Mouse (Mus musculus) embryonic facial prominence, embryonic 11.5 days (tissue): Measurements from ENCODE around the gene Trim46. TPM values are rescaled to one million over a fixed set of nuclear protein-coding genes. Genes with fewer than 3 reads are reported as not detected.
A peak's percentile ranks its signal among the peaks of the same experiment; 100 is the strongest.

Experiments
- ATAC-seq: fragments of 200-750 bp; cut with Nextera tagmentation; replicated peaks from 2 replicates; pipeline ENCODE4 v1.8.0; 2017; ENCODE audit warnings: low read depth; ENCODE audit not compliant: insufficient number of reproducible peaks, low FRiP score, low TSS enrichment
- DNase-seq: peaks from one replicate; pipeline ENCODE4 v3.0.0-alpha.2; 2015; ENCODE audit warnings: low spot score
- H3K27ac ChIP-seq: fragments of 300-500 bp; sonication (generic); replicated peaks from 2 replicates; pipeline ENCODE4 v1.5.1; 2014; ENCODE audit warnings: mild to moderate bottlenecking, low read depth, low read length, control low read depth
- H3K27me3 ChIP-seq: fragments of 300-500 bp; sonication (generic); 2 replicates; pipeline ENCODE4 v1.6.1; 2014; ENCODE audit warnings: mild to moderate bottlenecking, low read length, moderate library complexity, mixed read lengths; ENCODE audit not compliant: control insufficient read depth, insufficient read depth
- H3K36me3 ChIP-seq: fragments of 300-500 bp; sonication (generic); replicated peaks from 2 replicates; pipeline ENCODE4 v1.6.1; 2014; ENCODE audit warnings: low read depth, mild to moderate bottlenecking, low read length, moderate library complexity, mixed read lengths; ENCODE audit not compliant: control insufficient read depth, insufficient read depth
- H3K4me1 ChIP-seq: fragments of 300-500 bp; sonication (generic); 2 replicates; pipeline ENCODE4 v1.6.1; 2014; ENCODE audit warnings: low read length, mixed read lengths; ENCODE audit not compliant: control insufficient read depth, insufficient read depth
- H3K4me2 ChIP-seq: fragments of 300-500 bp; sonication (generic); 2 replicates; pipeline ENCODE4 v1.6.1; 2014; ENCODE audit warnings: low read depth, mild to moderate bottlenecking, control low read depth, low read length, moderate library complexity
- H3K4me3 ChIP-seq: fragments of 300-500 bp; sonication (generic); 2 replicates; pipeline ENCODE4 v1.5.1; 2014; ENCODE audit warnings: low read depth, low read length, control low read depth
- H3K9ac ChIP-seq: fragments of 300-500 bp; sonication (generic); replicated peaks from 2 replicates; pipeline ENCODE4 v1.6.1; 2014; ENCODE audit warnings: mild to moderate bottlenecking, control low read depth, low read length
- H3K9me3 ChIP-seq: fragments of 300-500 bp; sonication (generic); replicated peaks from 2 replicates; pipeline ENCODE4 v1.6.1; 2016; ENCODE audit warnings: mild to moderate bottlenecking, low read length, inconsistent platforms, mixed read lengths; ENCODE audit not compliant: control insufficient read depth
- WGBS: fragments of 180-500 bp; shearing (Covaris S2); extraction: QIAGEN DNeasy Blood & Tissue Kit; methylation state at CpG from one replicate; pipeline ENCODE4 v1.1.7; 2014; 5-methylcytosine and 5-hydroxymethylcytosine counted together
- polyA plus RNA-seq: library from polyadenylated mRNA; unstranded; fragments of >200 nt; fragmentation: Nextera tagmentation; extraction: Ambion mirVana; gene quantifications from 2 replicates; pipeline ENCODE4 v1.2.1, GENCODE M21; 2014

Gene Trim46
- polyA plus RNA-seq, 1 experiment from 2014 or later: 3.0 TPM

- Histone ChIP-seq H3K4me1 (peaks cover 3% of the 10 kb centered on the region), H3K4me2 (peak within 1 kb of the TSS; percentile 58), H3K9ac (peak within 1 kb of the TSS; percentile 71), H3K36me3 (no peaks in the 10 kb centered on the region; the same call in 1 of the 2 replicates), H3K4me3 (peak within 1 kb of the TSS; percentile 70), H3K9me3 (no peaks in the 10 kb centered on the region), H3K27me3 (no peaks in the 10 kb centered on the region), H3K27ac (peak within 1 kb of the TSS; percentile 85)
- WGBS: under 1% methylated on average over 14 of the region's 19 CpGs
- DNase-seq: peak; percentile 71
- ATAC-seq: no peak
These were observed 31.3 kb downstream of the Trim46 start, which contains the start of gene Thbs3 for GRCm38 (mm10) chr3:89214681-89215411. Gene Thbs3 (plus strand): TSS chr3:89215180.

GRCm38 (mm10) chr3:89213803-89214530 lies 32.1 kb downstream of the Trim46 start:
- peak overlapping the region; percentile 71 for H3K9ac ChIP-seq
- H3K4me2 ChIP-seq: peak overlapping the region; percentile 58
- peak overlapping the region; percentile 70 for H3K4me3 ChIP-seq
- no peaks in the 10 kb centered on the region for H3K36me3 ChIP-seq
- H3K4me1 ChIP-seq: peaks cover 3% of the 10 kb centered on the region
- DNase-seq (peak; percentile 98), ATAC-seq (peak; percentile 85)
- no peaks in the 10 kb centered on the region for H3K27me3 ChIP-seq
- no peaks in the 10 kb centered on the region for H3K9me3 ChIP-seq
- H3K27ac ChIP-seq: peak overlapping the region; percentile 85
- under 1% methylated on average over 67 of the region's 69 CpGs for WGBS

- WGBS: 81% methylated on average over 7 of the region's 7 CpGs
- Histone ChIP-seq H3K9me3 (no peaks in the 10 kb centered on the region), H3K27ac (no peak overlapping the region), H3K4me3 (no peak overlapping the region), H3K36me3 (peaks cover 6% of the 10 kb centered on the region), H3K4me2 (no peak overlapping the region), H3K27me3 (no peaks in the 10 kb centered on the region), H3K4me1 (peaks cover 3% of the 10 kb centered on the region; the same call in 1 of the 2 replicates), H3K9ac (no peak overlapping the region)
- ATAC-seq: no peak
- DNase-seq: no peak
These were observed 35.4 kb downstream of the Trim46 start for GRCm38 (mm10) chr3:89210731-89211130.

GRCm38 (mm10) chr3:89210162-89210561 lies 35.9 kb downstream of the Trim46 start:
- Histone ChIP-seq H3K9me3 (no peaks in the 10 kb centered on the region), H3K4me3 (no peak overlapping the region), H3K27ac (no peak overlapping the region), H3K4me1 (no peaks in the 10 kb centered on the region), H3K9ac (no peak overlapping the region), H3K36me3 (peaks cover 6% of the 10 kb centered on the region), H3K4me2 (no peak overlapping the region), H3K27me3 (no peaks in the 10 kb centered on the region)
- 89% methylated on average over 13 of the region's 13 CpGs for WGBS
- ATAC-seq (no peak), DNase-seq (no peak)

GRCm38 (mm10) chr3:89209731-89210130 lies 36.4 kb downstream of the Trim46 start:
- no peaks in the 10 kb centered on the region for H3K9me3 ChIP-seq
- peaks cover 6% of the 10 kb centered on the region for H3K36me3 ChIP-seq
- WGBS: 92% methylated on average over 7 of the region's 7 CpGs
- no peak overlapping the region for H3K27ac ChIP-seq
- DNase-seq (no peak), ATAC-seq (no peak)
- no peak overlapping the region for H3K4me2 ChIP-seq
- H3K27me3 ChIP-seq: no peaks in the 10 kb centered on the region
- no peak overlapping the region for H3K4me3 ChIP-seq
- H3K4me1 ChIP-seq: no peaks in the 10 kb centered on the region
- H3K9ac ChIP-seq: no peak overlapping the region

- no peaks in the 10 kb centered on the region for H3K9me3 ChIP-seq
- no peak overlapping the region for H3K4me2 ChIP-seq
- ATAC-seq (no peak), DNase-seq (no peak)
- no peak overlapping the region for H3K27ac ChIP-seq
- no peak overlapping the region for H3K4me3 ChIP-seq
- no peak overlapping the region for H3K9ac ChIP-seq
- H3K27me3 ChIP-seq: no peaks in the 10 kb centered on the region
- no peaks in the 10 kb centered on the region for H3K4me1 ChIP-seq
- H3K36me3 ChIP-seq: peaks cover 6% of the 10 kb centered on the region
- 84% methylated on average over 6 of the region's 6 CpGs for WGBS
These were observed 37.4 kb downstream of the Trim46 start for GRCm38 (mm10) chr3:89208736-89209135.

- no peaks in the 10 kb centered on the region for H3K4me1 ChIP-seq
- no peak for ATAC-seq
- no peak overlapping the region for H3K9ac ChIP-seq
- no peak overlapping the region for H3K4me2 ChIP-seq
- 92% methylated on average over 13 of the region's 13 CpGs for WGBS
- peaks cover 6% of the 10 kb centered on the region for H3K36me3 ChIP-seq
- no peak for DNase-seq
- no peaks in the 10 kb centered on the region for H3K9me3 ChIP-seq
- no peaks in the 10 kb centered on the region for H3K27me3 ChIP-seq
- H3K27ac ChIP-seq: no peak overlapping the region
- no peak overlapping the region for H3K4me3 ChIP-seq
These were observed 37.9 kb downstream of the Trim46 start for GRCm38 (mm10) chr3:89208075-89208657.

GRCm38 (mm10) chr3:89206695-89207094 lies 39.4 kb downstream of the Trim46 start:
- DNase-seq: no peak
- Histone ChIP-seq H3K27me3 (no peaks in the 10 kb centered on the region), H3K27ac (no peak overlapping the region), H3K4me3 (no peak overlapping the region), H3K4me1 (no peaks in the 10 kb centered on the region), H3K9ac (no peak overlapping the region), H3K4me2 (no peak overlapping the region), H3K9me3 (no peaks in the 10 kb centered on the region), H3K36me3 (peaks cover 6% of the 10 kb centered on the region)
- 94% methylated on average over 2 of the region's 2 CpGs for WGBS
- no peak for ATAC-seq
